Mouse (Mus musculus): ENCODE results near the gene Herpud1.

GRCm38 (mm10) chr8:94361774-94362431, 24.3 kb upstream of the Herpud1 start:
- TF ChIP-seq CTCF (IDR thresholded peaks at IDR 0.05; ENCODE audit: low read depth) (no peak), EP300 (optimal IDR thresholded peaks at IDR 0.05) (no peak)
